Mouse (Mus musculus) myocyte (in vitro differentiated cells): ENCODE measurements at regions not wholly inside any gene's neighbourhood (a gene's known extent, or its start where the extent isn't known, plus 50 kb on each side); places are given as distances from the start of the nearest gene placed in this dataset.

Experiments
- H3K27me3 ChIP-seq: one replicate; pipeline ENCODE4 v1.6.1; 2011; ENCODE audit not compliant: control insufficient read depth, insufficient read depth, insufficient read length
- H3K36me3 ChIP-seq: one replicate; pipeline ENCODE4 v1.6.1; 2011; ENCODE audit not compliant: control insufficient read depth, insufficient read depth
- H3K4me2 ChIP-seq: one replicate; pipeline ENCODE4 v1.6.1; 2011; ENCODE audit warnings: low read depth, control low read depth
- H3K4me3 ChIP-seq: one replicate; pipeline ENCODE4 v1.5.1; 2011; ENCODE audit warnings: mild to moderate bottlenecking, control low read depth, moderate library complexity
- H3K79me2 ChIP-seq: one replicate; pipeline ENCODE4 v1.6.1; 2011; ENCODE audit not compliant: control insufficient read depth, insufficient read depth
- H3ac ChIP-seq: one replicate; pipeline ENCODE4 v1.6.1; 2011; ENCODE audit not compliant: control insufficient read depth, insufficient read length
- CEBPB ChIP-seq: IDR thresholded peaks from 2 replicates; pipeline ENCODE4 v1.6.1; 2011; ENCODE audit warnings: mild to moderate bottlenecking, moderate library complexity; ENCODE audit not compliant: poor library complexity, insufficient read depth, severe bottlenecking
- E2F4 ChIP-seq: IDR thresholded peaks from one replicate; pipeline ENCODE4 v1.6.1; 2011; ENCODE audit warnings: mild to moderate bottlenecking, control low read depth, moderate library complexity; ENCODE audit not compliant: insufficient read depth
- MAX ChIP-seq: IDR thresholded peaks from one replicate; pipeline ENCODE4 v1.6.1; 2011; ENCODE audit warnings: low read depth, mild to moderate bottlenecking, control low read depth
- MYOD1 ChIP-seq, 3 experiments: IDR thresholded peaks; one replicate each; pipeline ENCODE4 v1.6.1; 2011; ENCODE audit warnings: control low read depth in 2 of 3, low read depth in 2 of 3, mild to moderate bottlenecking in 2 of 3, moderate library complexity in 1 of 3; ENCODE audit not compliant: insufficient read length in 2 of 3, control insufficient read depth in 1 of 3
- MYOG ChIP-seq, 3 experiments: IDR thresholded peaks; one replicate each; pipeline ENCODE4 v1.6.1; 2011; ENCODE audit warnings: control low read depth in 2 of 3, low read depth in 2 of 3, mild to moderate bottlenecking in 2 of 3; ENCODE audit not compliant: insufficient read length in 2 of 3, control insufficient read depth in 1 of 3, insufficient read depth in 1 of 3
- POLR2A ChIP-seq: IDR thresholded peaks from one replicate; pipeline ENCODE4 v1.6.1; 2011; ENCODE audit warnings: low read depth, mild to moderate bottlenecking, control low read depth, moderate library complexity; ENCODE audit not compliant: insufficient read length
- POLR2AphosphoS2 ChIP-seq: IDR thresholded peaks from one replicate; pipeline ENCODE4 v1.6.1; 2011; ENCODE audit warnings: low read depth, control low read depth; ENCODE audit not compliant: insufficient read length
- REST ChIP-seq: IDR thresholded peaks from one replicate; pipeline ENCODE4 v1.6.1; 2011; ENCODE audit warnings: mild to moderate bottlenecking, control low read depth, moderate library complexity; ENCODE audit not compliant: insufficient read depth, insufficient read length
- SRF ChIP-seq: IDR thresholded peaks from one replicate; pipeline ENCODE4 v1.6.1; 2011; ENCODE audit warnings: low read depth; ENCODE audit not compliant: control insufficient read depth, insufficient read length
- TCF12 ChIP-seq: IDR thresholded peaks from one replicate; pipeline ENCODE4 v1.6.1; 2011; ENCODE audit warnings: mild to moderate bottlenecking, control low read depth; ENCODE audit not compliant: poor library complexity, insufficient read depth, severe bottlenecking
- TCF3 ChIP-seq: IDR thresholded peaks from one replicate; pipeline ENCODE4 v1.6.1; 2011; ENCODE audit warnings: low read depth, control low read depth; ENCODE audit not compliant: insufficient read length
- USF1 ChIP-seq: IDR thresholded peaks from one replicate; pipeline ENCODE4 v1.6.1; 2011; ENCODE audit warnings: low read depth, mild to moderate bottlenecking, control low read depth, moderate library complexity

DNA sequence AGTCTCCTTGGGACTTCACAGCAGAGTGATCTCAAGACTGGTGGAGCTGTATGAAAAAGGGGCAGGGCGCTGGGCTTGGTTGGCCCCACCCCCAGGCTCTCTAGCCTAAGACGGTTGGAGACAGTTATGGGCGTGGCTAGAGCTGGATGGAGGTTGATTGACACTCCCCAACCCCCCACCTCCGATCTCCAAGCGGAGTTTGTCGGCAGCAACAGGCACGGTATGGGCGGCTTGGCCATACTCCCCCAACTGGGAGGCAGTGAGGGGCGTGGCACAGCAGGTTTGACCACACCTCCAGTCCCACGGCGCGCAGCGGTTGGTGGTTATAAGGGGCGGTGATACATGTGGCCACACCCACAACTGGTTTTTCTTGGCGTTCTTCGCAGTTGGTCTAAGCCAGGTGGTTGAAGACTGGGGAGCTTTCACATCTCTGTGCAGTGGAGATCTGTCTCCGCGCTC lies 120.8 kb upstream of the Lemd2 start:
- H3K27me3 ChIP-seq, result peaks cover 66% of the 10 kb centered on the region

DNA sequence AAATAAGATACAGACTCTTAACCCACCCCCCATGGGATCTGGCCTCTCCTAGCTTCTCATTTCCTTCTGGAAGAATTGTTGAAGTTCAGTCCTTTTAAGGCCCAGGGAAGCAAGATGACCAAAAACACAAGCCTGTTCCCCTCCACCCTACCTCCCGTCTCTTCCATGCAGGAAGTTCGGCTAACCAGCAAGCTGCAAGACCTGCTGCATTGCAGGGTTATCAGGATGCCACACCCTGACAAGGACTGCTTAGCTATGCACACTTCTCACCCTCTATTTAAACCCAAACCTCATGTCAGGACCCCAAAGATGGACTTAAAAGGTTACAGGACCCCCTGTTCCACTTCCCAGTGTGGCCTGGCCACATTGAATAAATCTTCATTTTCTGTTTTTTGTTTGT lies 119.2 kb upstream of the Lemd2 start:
- Histone ChIP-seq H3K79me2 (no peaks in the 10 kb centered on the region), H3K4me2 (no peak overlapping the region), H3K4me3 (no peak overlapping the region), H3K27me3 (peaks cover 66% of the 10 kb centered on the region), H3K36me3 (no peaks in the 10 kb centered on the region), H3ac (no peak overlapping the region)
- TF ChIP-seq E2F4, result no peak
- no peak for TF ChIP-seq REST
- no peak for TF ChIP-seq CEBPB
- TF ChIP-seq USF1, result no peak
- TF ChIP-seq SRF, result no peak
- no peak for TF ChIP-seq TCF12
- TF ChIP-seq MYOD1 (IDR thresholded peaks at IDR 0.05; ENCODE audit: control insufficient read depth in 1 of 3, insufficient read length in 2 of 3, low read depth in 2 of 3), result no peak
- no peak for TF ChIP-seq MAX
- no peak for TF ChIP-seq TCF3
- TF ChIP-seq POLR2AphosphoS2, result no peak
- no peak for TF ChIP-seq MYOG (IDR thresholded peaks at IDR 0.05; ENCODE audit: control insufficient read depth in 1 of 3, insufficient read depth in 1 of 3, insufficient read length in 2 of 3, low read depth in 2 of 3)
- TF ChIP-seq POLR2A, result no peak

More for the DNA sequence above, 120.8 kb upstream of the Lemd2 start:
- Histone ChIP-seq H3K4me2 (no peak overlapping the region), H3K36me3 (no peaks in the 10 kb centered on the region), H3K79me2 (no peaks in the 10 kb centered on the region), H3ac (no peak overlapping the region), H3K4me3 (no peak overlapping the region)
- TF ChIP-seq E2F4 (no peak), SRF (no peak), TCF3 (no peak), CEBPB (no peak), MYOD1 (IDR thresholded peaks at IDR 0.05; ENCODE audit: control insufficient read depth in 1 of 3, insufficient read length in 2 of 3, low read depth in 2 of 3) (no peak), REST (no peak), POLR2A (no peak), MAX (no peak), TCF12 (no peak), MYOG (IDR thresholded peaks at IDR 0.05; ENCODE audit: control insufficient read depth in 1 of 3, insufficient read depth in 1 of 3, insufficient read length in 2 of 3, low read depth in 2 of 3) (no peak), POLR2AphosphoS2 (no peak), USF1 (no peak)

DNA sequence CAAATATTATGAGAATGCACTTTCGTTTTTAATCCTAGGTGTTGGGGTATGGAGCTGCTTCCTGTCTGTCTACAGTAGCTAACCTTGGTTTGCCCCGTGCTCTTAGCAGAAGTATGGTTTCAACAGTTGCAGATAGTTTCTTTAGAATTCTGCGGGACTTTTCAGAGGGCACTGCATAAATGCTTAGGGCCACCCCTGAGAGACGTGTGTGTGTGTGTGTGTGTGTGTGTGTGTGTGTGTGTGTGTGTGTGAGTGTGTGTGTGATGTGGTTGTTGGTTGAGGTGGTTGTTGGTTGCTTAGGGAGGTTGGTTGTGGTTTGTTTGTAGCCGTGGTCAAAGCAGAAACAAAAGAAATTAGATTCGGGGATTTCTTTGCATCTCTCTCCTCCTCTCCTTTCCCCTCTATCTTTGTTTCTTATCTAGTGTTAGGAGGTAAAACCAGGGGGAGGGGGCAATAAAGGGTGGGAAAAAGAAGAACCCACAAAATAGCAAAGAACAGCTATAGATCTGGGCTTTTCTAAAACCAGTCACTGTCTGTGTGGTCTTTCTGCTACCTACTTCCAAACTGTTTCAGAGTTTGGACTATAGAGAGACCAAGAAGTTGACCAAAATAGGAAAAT lies 118.7 kb upstream of the Lemd2 start:
- Histone ChIP-seq H3K36me3 (no peaks in the 10 kb centered on the region), H3K79me2 (no peaks in the 10 kb centered on the region), H3K27me3 (peaks cover 66% of the 10 kb centered on the region), H3K4me2 (no peak overlapping the region), H3ac (no peak overlapping the region), H3K4me3 (no peak overlapping the region)
- TF ChIP-seq MAX (no peak), POLR2AphosphoS2 (no peak), POLR2A (no peak), SRF (no peak), CEBPB (no peak), E2F4 (no peak), MYOD1 (IDR thresholded peaks at IDR 0.05; ENCODE audit: control insufficient read depth in 1 of 3, insufficient read length in 2 of 3, low read depth in 2 of 3) (no peak), MYOG (IDR thresholded peaks at IDR 0.05; ENCODE audit: control insufficient read depth in 1 of 3, insufficient read depth in 1 of 3, insufficient read length in 2 of 3, low read depth in 2 of 3) (no peak), TCF3 (no peak), REST (no peak), USF1 (no peak), TCF12 (no peak)

DNA sequence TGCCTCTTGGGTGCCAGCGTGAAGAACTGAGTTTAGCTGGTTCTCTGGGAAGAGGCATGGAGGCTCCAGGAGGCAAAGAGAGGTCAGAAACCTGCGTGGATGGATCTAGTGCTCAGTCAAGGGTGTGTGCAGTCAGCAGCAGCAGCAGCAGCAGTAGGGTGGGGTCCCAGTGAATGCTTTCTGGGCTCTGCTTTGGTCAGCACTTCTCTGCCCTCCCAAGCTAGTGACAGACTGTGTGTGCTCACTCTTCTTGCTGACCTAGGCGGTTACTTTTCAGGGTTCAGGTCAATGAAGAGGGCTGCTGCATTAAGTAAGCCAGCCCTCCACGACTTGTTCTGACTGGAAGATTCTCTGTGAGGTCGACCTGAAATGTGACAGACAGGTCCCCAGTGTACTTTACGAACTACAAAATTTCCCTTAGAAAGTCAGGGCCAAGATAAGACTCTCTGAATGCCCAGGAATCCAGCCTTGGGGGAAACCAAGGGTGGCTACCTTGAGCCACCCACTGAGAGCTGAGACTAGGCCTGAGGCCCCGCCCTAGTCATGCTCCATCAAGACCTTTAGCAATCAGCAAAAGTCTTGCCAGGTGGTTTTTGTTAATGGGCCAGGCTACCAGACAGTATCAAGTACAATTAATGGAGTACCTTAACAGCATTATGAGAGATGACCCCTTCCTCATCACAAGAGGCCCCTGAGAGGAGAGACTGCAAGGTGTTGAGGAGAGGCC lies 114.9 kb upstream of the Lemd2 start:
- no peak overlapping the region for H3K4me3 ChIP-seq
- peaks cover 60% of the 10 kb centered on the region for H3K27me3 ChIP-seq
- no peak overlapping the region for H3K4me2 ChIP-seq
- TF ChIP-seq POLR2A (no peak), REST (no peak), MAX (no peak), SRF (no peak), CEBPB (no peak), MYOG (IDR thresholded peaks at IDR 0.05; ENCODE audit: control insufficient read depth in 1 of 3, insufficient read depth in 1 of 3, insufficient read length in 2 of 3, low read depth in 2 of 3) (no peak), MYOD1 (IDR thresholded peaks at IDR 0.05; ENCODE audit: control insufficient read depth in 1 of 3, insufficient read length in 2 of 3, low read depth in 2 of 3) (no peak), USF1 (no peak), TCF3 (no peak), POLR2AphosphoS2 (no peak), E2F4 (no peak), TCF12 (no peak)
- no peak overlapping the region for H3ac ChIP-seq
- no peaks in the 10 kb centered on the region for H3K79me2 ChIP-seq
- H3K36me3 ChIP-seq, result no peaks in the 10 kb centered on the region
